Mouse (Mus musculus): Measurements from ENCODE around the gene Pik3cb.

Gene Pik3cb

DNA sequence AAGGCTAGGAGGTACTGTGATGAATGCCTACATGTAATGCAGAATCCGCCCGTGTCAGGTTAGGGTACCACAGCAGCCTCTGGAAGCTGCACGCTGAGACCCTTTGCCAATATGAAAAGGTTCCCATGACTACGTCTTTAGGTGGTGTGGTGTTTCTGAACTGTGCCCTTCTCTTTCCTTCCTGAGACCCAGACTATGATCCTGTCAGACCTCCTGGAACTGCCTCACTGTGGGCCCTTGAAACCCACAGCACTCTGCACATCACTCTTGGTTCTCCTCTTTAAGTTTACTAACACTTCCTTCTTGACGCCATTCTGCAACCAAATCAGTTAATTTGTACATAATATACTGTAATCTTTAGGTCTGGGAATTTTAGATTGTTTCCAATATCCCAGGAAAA, 58.7 kb downstream of the Pik3cb start:
- DNase-seq (ENCODE audit: low read depth): no peak

GRCm38 (mm10) chr9:99081308-99081707, 59.1 kb downstream of the Pik3cb start:
- peak; percentile 85 for DNase-seq (ENCODE audit: low read depth)

DNA sequence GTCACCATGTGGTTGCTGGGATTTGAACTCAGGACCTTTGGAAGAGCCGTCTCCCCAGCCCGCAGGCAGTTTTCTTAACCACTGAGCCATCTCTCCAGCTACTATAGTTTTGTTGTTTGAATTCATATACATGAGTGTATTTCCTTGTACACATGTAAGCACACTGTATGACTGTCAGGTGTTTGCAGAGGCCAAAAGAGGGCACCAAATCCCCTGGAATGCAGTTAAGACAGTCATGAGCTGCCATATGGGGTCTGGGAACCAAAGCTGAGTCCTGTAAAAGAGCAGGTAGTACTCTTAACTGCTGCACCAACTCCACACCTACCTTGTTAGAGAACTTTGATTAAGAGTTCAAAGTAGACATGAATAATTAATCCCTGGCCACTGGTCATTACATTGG, 59.8 kb downstream of the Pik3cb start:
- peak; percentile 67 for DNase-seq (ENCODE audit: low read depth)

GRCm38 (mm10) chr9:99074462-99074861, 66.0 kb downstream of the Pik3cb start:
- no peak for DNase-seq (ENCODE audit: low read depth)

- peak; percentile 62 for DNase-seq (ENCODE audit: low read depth)
Observed at GRCm38 (mm10) chr9:99072538-99072937, 67.9 kb downstream of the Pik3cb start.

- DNase-seq (ENCODE audit: low read depth): no peak
Observed at GRCm38 (mm10) chr9:99065311-99065710, 75.1 kb downstream of the Pik3cb start.

- peak; percentile 79 for DNase-seq (ENCODE audit: low read depth)
Observed at GRCm38 (mm10) chr9:99064216-99064615, 76.2 kb downstream of the Pik3cb start.

GRCm38 (mm10) chr9:99062544-99062943, 77.9 kb downstream of the Pik3cb start:
- DNase-seq (ENCODE audit: low read depth): peak; percentile 75

GRCm38 (mm10) chr9:99057751-99058150, 82.7 kb downstream of the Pik3cb start:
- no peak for DNase-seq (ENCODE audit: low read depth)

DNA sequence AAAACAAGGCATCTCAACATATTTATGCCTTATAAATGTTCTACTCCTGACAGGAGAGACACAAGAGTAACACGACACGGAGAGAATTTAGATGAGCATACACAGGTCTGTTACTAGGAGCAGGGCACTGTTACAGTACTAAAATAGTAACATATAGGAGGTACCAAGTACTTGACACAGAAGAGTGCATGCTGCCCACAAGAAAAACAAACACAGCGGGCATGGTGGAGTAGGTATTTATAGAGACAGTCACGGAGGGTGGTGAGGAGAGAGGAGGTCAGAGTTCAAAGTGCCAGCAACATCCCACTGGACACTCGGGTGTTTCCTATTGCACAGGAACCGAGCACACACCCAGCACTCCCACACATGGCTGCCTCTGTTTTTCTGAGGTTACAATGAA, 90.7 kb downstream of the Pik3cb start:
- DNase-seq (ENCODE audit: low read depth): no peak

DNA sequence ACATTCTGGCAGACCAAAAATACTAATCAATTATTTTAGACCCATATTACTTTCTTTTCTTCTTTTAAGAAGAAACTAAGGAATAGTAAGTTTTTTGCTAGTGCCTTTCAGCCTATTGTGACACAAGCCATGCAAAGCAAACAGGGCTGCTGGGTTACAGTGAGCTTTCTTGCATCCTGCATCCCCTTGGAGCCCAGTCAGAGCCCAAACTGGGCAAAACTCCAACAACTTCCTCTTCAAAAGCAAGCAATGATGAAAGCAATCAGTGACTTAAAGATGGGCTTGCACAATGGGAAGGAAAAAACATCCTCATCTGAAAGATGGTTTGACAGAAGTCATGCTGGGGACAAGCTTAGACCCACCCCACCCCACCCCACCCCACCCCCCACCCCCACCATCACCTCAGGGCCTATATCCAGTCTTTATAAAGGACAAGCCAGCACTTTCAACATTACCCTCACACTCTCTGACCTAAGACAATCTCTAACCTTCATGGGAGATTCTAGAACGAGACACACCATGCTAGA, 91.6 kb downstream of the Pik3cb start:
- DNase-seq (ENCODE audit: low read depth): peak; percentile 86

DNA sequence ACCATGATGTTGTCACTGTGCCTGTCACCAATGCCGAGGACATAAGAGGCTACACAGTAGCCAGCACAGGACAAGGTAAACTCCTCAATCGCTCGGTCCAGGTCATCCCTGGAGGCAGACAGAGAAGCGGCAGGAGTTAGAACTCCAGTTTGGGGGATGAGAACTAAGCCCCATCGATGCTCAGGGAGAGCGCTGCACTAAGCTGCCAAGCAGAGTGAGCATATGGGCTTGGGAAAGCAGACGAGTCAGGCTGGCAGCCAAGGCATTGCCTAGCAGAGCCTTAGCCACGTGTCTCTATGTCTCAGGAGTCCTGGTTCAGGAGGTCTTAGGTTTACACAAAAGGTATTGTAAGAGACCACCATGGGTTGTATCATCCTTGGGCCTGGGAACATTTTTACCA, 95.7 kb downstream of the Pik3cb start:
- no peak for DNase-seq (ENCODE audit: low read depth)

- no peak for DNase-seq (ENCODE audit: low read depth)
Observed at GRCm38 (mm10) chr9:99042641-99043040, 97.8 kb downstream of the Pik3cb start.

GRCm38 (mm10) chr9:99041994-99042393, 98.4 kb downstream of the Pik3cb start:
- peak; percentile 43 for DNase-seq (ENCODE audit: low read depth)

DNA sequence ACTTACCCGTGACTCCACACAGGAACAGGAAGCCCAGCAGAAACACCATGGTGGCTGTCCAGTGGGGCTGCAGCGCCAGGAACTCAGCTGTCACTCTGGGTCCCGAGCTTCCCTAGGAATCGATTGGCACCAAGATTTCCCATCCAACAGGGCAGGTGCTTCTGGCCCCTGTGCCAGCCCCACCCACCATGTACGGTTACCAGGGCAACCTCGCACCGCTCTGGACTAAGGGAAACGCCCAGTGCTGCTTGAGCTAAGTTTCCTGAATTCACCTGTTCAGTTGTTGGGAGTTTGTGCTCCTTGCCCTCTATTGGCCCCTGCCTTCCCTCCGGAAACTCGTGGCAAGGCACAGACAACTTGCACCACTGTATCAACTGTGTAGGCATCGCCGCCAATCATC, 104.8 kb downstream of the Pik3cb start, which contains the start of gene Gm1123:
Gm1123 (minus strand) TSS at position 141 of the 400 bp plus-strand sequence.
- no peak for DNase-seq (ENCODE audit: low read depth)

DNA sequence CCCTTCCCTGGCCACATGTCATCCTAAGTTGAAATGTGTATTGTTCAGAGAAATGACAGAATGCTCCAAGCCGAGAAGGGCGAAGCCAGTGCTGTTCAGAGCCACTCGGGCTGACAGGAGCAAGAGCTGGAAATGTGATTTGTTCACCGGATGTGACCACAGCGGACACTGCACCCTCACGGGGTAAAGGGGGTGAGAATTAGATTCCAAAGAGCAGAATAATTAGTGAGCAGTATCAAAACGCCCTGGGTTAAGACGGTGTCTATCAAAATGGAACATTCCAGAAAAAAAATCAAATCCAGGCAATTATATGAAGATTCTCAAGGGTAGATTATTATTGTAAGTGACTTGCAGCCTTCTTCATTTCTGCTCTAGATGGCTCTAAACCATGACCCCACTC, 106.3 kb downstream of the Pik3cb start:
- no peak for DNase-seq (ENCODE audit: low read depth)

- no peak for DNase-seq (ENCODE audit: low read depth)
Observed at GRCm38 (mm10) chr9:99032031-99032430, 108.4 kb downstream of the Pik3cb start.

- DNase-seq (ENCODE audit: low read depth): no peak
Observed at GRCm38 (mm10) chr9:99021751-99022150, 118.7 kb downstream of the Pik3cb start.

- DNase-seq (ENCODE audit: low read depth): no peak
Observed at GRCm38 (mm10) chr9:99021166-99021565, 119.3 kb downstream of the Pik3cb start.

- DNase-seq (ENCODE audit: low read depth): no peak
Observed at GRCm38 (mm10) chr9:99017679-99018078, 122.7 kb downstream of the Pik3cb start.

- no peak for DNase-seq (ENCODE audit: low read depth)
Observed at GRCm38 (mm10) chr9:99016759-99017158, 123.7 kb downstream of the Pik3cb start.

GRCm38 (mm10) chr9:99016301-99016700, 124.1 kb downstream of the Pik3cb start:
- DNase-seq (ENCODE audit: low read depth): no peak

GRCm38 (mm10) chr9:99009898-99010199, 130.6 kb downstream of the Pik3cb start:
- DNase-seq (ENCODE audit: low read depth): no peak

- DNase-seq (ENCODE audit: low read depth): peak; percentile 48
Observed at GRCm38 (mm10) chr9:99009069-99009897, 131.1 kb downstream of the Pik3cb start.

Data from 416B (cell line).